Mouse (Mus musculus) intestine, embryonic 14.5 days (tissue): ENCODE results near the gene Tha1. TPM values are rescaled to one million over a fixed set of nuclear protein-coding genes. Genes with fewer than 3 reads are reported as not detected.

Experiments
- ATAC-seq: fragments of 200-750 bp; cut with Nextera tagmentation; replicated peaks from 2 replicates; pipeline ENCODE4 v1.8.0; 2017; ENCODE audit warnings: low read depth, moderate number of reproducible peaks, moderate TSS enrichment, moderate library complexity; ENCODE audit not compliant: low FRiP score, low TSS enrichment
- DNase-seq: peaks from one replicate; pipeline ENCODE4 v3.0.0-alpha.2; 2018; ENCODE audit warnings: low spot score
- H3K27ac ChIP-seq: fragments of 300-500 bp; sonication (generic); 2 replicates; pipeline ENCODE4 v1.5.1; 2014; ENCODE audit warnings: low read depth, mild to moderate bottlenecking, control low read depth
- H3K27me3 ChIP-seq: fragments of 300-500 bp; sonication (generic); replicated peaks from 2 replicates; pipeline ENCODE4 v1.6.1; 2014; ENCODE audit warnings: low read length, control low read depth; ENCODE audit not compliant: control insufficient read depth, insufficient read depth
- H3K36me3 ChIP-seq: fragments of 300-500 bp; sonication (generic); 2 replicates; pipeline ENCODE4 v1.6.1; 2014; ENCODE audit warnings: low read length, control low read depth; ENCODE audit not compliant: control insufficient read depth, insufficient read depth
- H3K4me1 ChIP-seq: fragments of 300-500 bp; sonication (generic); replicated peaks from 2 replicates; pipeline ENCODE4 v1.6.1; 2014; ENCODE audit warnings: low read length, control low read depth, mixed read lengths; ENCODE audit not compliant: control insufficient read depth, insufficient read depth
- H3K4me2 ChIP-seq: fragments of 300-500 bp; sonication (generic); 2 replicates; pipeline ENCODE4 v1.6.1; 2014; ENCODE audit warnings: low read length
- H3K4me3 ChIP-seq: fragments of 300-500 bp; sonication (generic); 2 replicates; pipeline ENCODE4 v1.5.1; 2014; ENCODE audit warnings: low read depth, low read length, control low read depth, mixed read lengths
- H3K9ac ChIP-seq: fragments of 300-500 bp; sonication (generic); 2 replicates; pipeline ENCODE4 v1.6.1; 2014; ENCODE audit warnings: mild to moderate bottlenecking, low read length
- H3K9me3 ChIP-seq: fragments of 300-500 bp; sonication (generic); 2 replicates; pipeline ENCODE4 v1.6.1; 2016; ENCODE audit warnings: low read length, control low read depth; ENCODE audit not compliant: control insufficient read depth
- WGBS: fragments of 180-500 bp; shearing (Covaris S2); extraction: QIAGEN DNeasy Blood & Tissue Kit; methylation state at CpG from one replicate; pipeline ENCODE4 v1.1.7; 2014; 5-methylcytosine and 5-hydroxymethylcytosine counted together
- polyA plus RNA-seq: library from polyadenylated mRNA; unstranded; fragments of >200 nt; fragmentation: Nextera tagmentation; extraction: Ambion mirVana; gene quantifications from 2 replicates; pipeline ENCODE4 v1.2.1, GENCODE M21; 2014

The Tha1 gene
- polyA plus RNA-seq, result 4.5 and 5.1 TPM in 2 replicates

DNA sequence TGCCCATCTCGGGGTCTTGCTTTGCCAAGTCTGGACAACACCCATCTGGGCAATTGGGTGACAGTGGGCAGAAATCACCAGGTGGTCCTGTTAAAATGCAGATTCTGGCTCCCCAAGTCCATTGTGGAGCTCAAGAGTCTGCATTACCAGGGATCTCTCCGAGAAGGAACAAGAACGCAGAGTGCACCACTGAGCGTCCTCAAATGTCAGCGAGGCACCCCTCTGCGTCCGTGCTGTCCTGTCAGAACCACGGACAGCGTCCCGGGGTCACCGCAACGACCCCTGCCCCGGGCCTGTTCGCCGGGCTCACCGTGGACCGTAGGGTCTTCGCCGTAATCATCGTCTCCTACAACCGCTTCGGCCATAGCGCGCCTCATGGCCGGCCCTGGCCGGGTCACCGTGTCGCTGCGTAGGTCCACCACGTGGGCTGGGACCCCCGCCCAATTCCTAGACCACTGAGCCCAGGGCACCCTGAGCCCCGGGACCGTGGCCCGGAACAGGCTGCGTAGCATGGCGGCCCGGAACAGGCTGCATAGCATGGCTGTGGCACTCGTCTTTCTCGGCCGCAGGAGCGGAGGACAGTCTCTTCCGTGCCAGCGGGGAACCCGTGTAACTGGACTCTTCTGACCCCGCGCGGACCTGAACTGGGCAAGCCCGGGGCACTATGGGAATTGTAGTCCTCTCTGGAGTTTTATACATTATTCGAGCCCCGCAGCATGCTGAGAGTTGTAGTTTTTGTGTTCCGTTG is at the start of gene Tha1:
TSS of gene Tha1 (minus strand) at position 621 of the 748 bp plus-strand sequence.
- peak within 1 kb of the TSS; percentile 74 for H3K4me3 ChIP-seq
- H3K9me3 ChIP-seq, result no peaks in the 10 kb centered on the region
- H3K9ac ChIP-seq, result peak within 1 kb of the TSS; percentile 69
- H3K27ac ChIP-seq, result 0 out of 2 replicates have a peak within 1 kb of the TSS, but pooled peaks have one; percentile 33
- ATAC-seq, result peak; percentile 67
- no peaks in the 10 kb centered on the region for H3K36me3 ChIP-seq
- WGBS, result 2% methylated on average over 51 of the region's 51 CpGs
- peak; percentile 85 for DNase-seq
- peaks cover 4% of the 10 kb centered on the region for H3K4me1 ChIP-seq
- H3K4me2 ChIP-seq, result peak within 1 kb of the TSS; percentile 98
- H3K27me3 ChIP-seq, result no peaks in the 10 kb centered on the region

- Histone ChIP-seq H3K36me3 (no peaks in the 10 kb centered on the region), H3K4me2 (no peak overlapping the region), H3K27me3 (no peaks in the 10 kb centered on the region), H3K9me3 (peaks cover 5% of the 10 kb centered on the region; the same call in 1 of the 2 replicates), H3K4me3 (no peak overlapping the region), H3K9ac (no peak overlapping the region), H3K4me1 (peaks cover 2% of the 10 kb centered on the region), H3K27ac (no peak overlapping the region)
- DNase-seq (no peak), ATAC-seq (no peak)
- WGBS, result 16% methylated on average over 5 of the region's 5 CpGs
These were observed 45.9 kb upstream of the Tha1 start for GRCm38 (mm10) chr11:117919211-117919610.

- H3K4me1 ChIP-seq, result peaks cover 2% of the 10 kb centered on the region
- H3K4me3 ChIP-seq, result no peak overlapping the region
- no peaks in the 10 kb centered on the region for H3K27me3 ChIP-seq
- WGBS, result 77% methylated on average over 11 of the region's 11 CpGs
- H3K36me3 ChIP-seq, result no peaks in the 10 kb centered on the region
- no peak overlapping the region for H3K4me2 ChIP-seq
- H3K27ac ChIP-seq, result no peak overlapping the region
- H3K9me3 ChIP-seq, result peaks cover 5% of the 10 kb centered on the region; the same call in 1 of the 2 replicates
- no peak overlapping the region for H3K9ac ChIP-seq
- DNase-seq (no peak), ATAC-seq (no peak)
These were observed 45.3 kb upstream of the Tha1 start for GRCm38 (mm10) chr11:117918541-117918940.

- Histone ChIP-seq H3K27ac (no peak overlapping the region), H3K4me2 (no peak overlapping the region), H3K9ac (no peak overlapping the region), H3K27me3 (no peaks in the 10 kb centered on the region), H3K9me3 (peaks cover 5% of the 10 kb centered on the region; the same call in 1 of the 2 replicates), H3K36me3 (no peaks in the 10 kb centered on the region), H3K4me1 (peaks cover 2% of the 10 kb centered on the region), H3K4me3 (no peak overlapping the region)
- 95% methylated on average over 7 of the region's 7 CpGs for WGBS
- no peak for ATAC-seq
- DNase-seq, result no peak
These were observed 42.6 kb upstream of the Tha1 start for GRCm38 (mm10) chr11:117915837-117916236.

DNA sequence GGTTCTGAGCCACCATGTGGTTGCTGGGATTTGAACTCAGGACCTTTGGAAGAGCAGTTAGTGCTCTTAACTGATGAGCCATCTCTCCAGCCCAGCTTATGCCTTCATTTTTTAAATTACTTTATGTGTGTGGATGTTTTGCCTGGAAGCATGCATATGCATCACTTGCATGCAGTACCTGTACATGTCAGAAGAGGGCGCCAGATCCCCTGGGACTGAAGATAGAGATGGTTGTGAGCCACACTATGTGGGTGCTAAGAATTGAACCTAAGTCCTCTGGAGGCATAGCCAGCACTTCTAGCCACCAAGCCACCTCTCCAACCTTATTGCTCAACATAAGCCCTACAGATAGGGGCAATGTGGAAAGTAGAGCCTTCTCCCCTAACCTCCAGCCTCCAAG is 42.1 kb upstream of the Tha1 start:
- Histone ChIP-seq H3K36me3 (no peaks in the 10 kb centered on the region), H3K9ac (no peak overlapping the region), H3K27ac (no peak overlapping the region), H3K4me1 (peaks cover 2% of the 10 kb centered on the region), H3K9me3 (peaks cover 5% of the 10 kb centered on the region; the same call in 1 of the 2 replicates), H3K4me3 (no peak overlapping the region), H3K27me3 (no peaks in the 10 kb centered on the region), H3K4me2 (no peak overlapping the region)
- DNase-seq, result no peak
- 32% methylated on average over 1 of the region's 1 CpGs for WGBS
- no peak for ATAC-seq

DNA sequence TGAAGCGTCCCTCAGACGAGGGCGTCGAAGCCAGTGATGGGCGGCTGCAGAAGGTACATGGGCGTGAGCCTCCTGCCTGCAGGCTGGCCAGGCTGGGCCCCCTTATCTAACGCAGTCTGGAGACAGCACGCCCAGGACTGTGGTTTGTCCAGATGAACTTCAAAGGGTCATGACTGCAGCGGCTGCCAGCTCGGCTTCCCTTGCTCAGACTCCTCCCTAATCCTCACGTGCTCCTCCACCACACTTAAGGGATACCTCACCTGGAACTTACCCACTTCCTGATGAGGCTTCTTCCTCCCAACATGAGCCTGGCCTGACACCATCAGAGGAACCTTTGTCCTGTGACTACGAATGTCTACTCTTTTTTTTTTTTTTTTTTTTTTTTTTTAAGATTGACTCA is 41.2 kb upstream of the Tha1 start:
- DNase-seq, result no peak
- no peak for ATAC-seq
- no peak overlapping the region for H3K9ac ChIP-seq
- no peaks in the 10 kb centered on the region for H3K36me3 ChIP-seq
- H3K27me3 ChIP-seq, result no peaks in the 10 kb centered on the region
- peaks cover 2% of the 10 kb centered on the region for H3K4me1 ChIP-seq
- H3K4me2 ChIP-seq, result no peak overlapping the region
- H3K9me3 ChIP-seq, result peaks cover 5% of the 10 kb centered on the region; the same call in 1 of the 2 replicates
- H3K4me3 ChIP-seq, result no peak overlapping the region
- 42% methylated on average over 11 of the region's 12 CpGs for WGBS
- H3K27ac ChIP-seq, result no peak overlapping the region

DNA sequence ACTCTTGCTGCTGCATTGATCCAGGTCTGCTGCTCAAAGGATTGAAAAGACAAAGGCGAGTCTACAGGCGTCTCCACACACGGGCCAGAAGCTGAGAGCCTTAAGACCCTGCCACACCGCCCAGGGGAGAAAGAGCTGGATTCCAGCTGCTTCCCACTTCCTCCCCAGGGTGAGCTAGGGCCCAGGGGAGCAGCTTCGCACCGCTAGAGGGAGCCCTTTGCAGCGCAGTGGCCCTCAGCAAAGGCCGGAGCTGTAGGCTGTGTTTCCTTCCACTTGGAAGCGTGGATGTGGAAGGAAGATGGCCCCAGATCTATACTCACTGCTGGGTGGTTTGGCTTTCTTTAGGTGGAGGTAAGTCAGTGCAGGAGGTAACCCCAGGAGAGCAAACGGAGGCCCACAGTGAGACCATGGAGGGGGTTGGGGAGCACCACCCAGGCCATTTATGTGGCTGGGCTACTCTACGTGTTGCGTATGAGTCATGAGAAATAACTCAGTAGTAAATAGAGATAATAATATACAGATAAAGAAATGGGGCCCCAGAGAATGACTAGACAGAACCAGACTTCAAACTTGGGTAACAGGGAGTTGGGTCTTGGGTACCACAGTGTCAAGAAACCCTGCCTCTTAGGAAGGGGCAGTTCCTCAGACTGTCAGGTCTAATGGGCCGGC is 39.5 kb upstream of the Tha1 start:
- Histone ChIP-seq H3K9me3 (peaks cover 5% of the 10 kb centered on the region; the same call in 1 of the 2 replicates), H3K9ac (no peak overlapping the region), H3K27me3 (no peaks in the 10 kb centered on the region), H3K4me3 (no peak overlapping the region), H3K4me2 (no peak overlapping the region), H3K36me3 (no peaks in the 10 kb centered on the region), H3K27ac (no peak overlapping the region; the same call in 1 of the 2 replicates), H3K4me1 (peaks cover 2% of the 10 kb centered on the region)
- ATAC-seq, result peak; percentile 81
- DNase-seq, result peak; percentile 88
- WGBS, result 30% methylated on average over 13 of the region's 13 CpGs

DNA sequence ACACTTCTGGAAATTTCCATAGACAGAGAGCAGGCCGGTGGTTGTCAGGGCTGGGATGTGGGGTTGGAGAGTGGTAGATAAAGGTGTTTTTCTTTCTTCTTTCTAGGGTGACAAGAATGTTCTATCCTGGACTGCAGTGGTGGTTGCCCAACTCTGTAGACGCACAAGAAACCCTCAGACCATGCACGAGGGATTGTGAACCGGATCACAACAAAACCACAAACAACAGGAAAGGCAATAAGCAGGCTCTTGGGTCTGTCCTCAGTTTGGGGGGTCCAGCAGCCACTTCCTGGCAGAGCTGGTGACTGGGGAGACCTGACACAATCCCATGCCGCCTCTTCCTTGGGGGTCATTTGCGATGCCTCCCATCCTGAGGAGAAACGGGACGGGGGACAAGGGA is 36.1 kb upstream of the Tha1 start:
- Histone ChIP-seq H3K4me2 (no peak overlapping the region), H3K27ac (no peak overlapping the region), H3K4me3 (no peak overlapping the region), H3K9ac (no peak overlapping the region), H3K27me3 (no peaks in the 10 kb centered on the region), H3K9me3 (no peaks in the 10 kb centered on the region), H3K36me3 (no peaks in the 10 kb centered on the region), H3K4me1 (no peaks in the 10 kb centered on the region; the same call in 1 of the 2 replicates)
- ATAC-seq (no peak), DNase-seq (no peak)
- WGBS, result 90% methylated on average over 8 of the region's 8 CpGs
